Mouse (Mus musculus) C2C12 (cell line): ENCODE data around the gene Kpna6.

Source experiments
- CTCF ChIP-seq: IDR thresholded peaks from one replicate; pipeline ENCODE4 v1.5.1; 2011; ENCODE audit not compliant: control insufficient read depth, insufficient read depth, insufficient read length
- MYOG ChIP-seq: IDR thresholded peaks from one replicate; pipeline ENCODE4 v1.6.1; 2011; ENCODE audit not compliant: control insufficient read depth, insufficient read length; ENCODE audit errors: extremely low read depth

DNA sequence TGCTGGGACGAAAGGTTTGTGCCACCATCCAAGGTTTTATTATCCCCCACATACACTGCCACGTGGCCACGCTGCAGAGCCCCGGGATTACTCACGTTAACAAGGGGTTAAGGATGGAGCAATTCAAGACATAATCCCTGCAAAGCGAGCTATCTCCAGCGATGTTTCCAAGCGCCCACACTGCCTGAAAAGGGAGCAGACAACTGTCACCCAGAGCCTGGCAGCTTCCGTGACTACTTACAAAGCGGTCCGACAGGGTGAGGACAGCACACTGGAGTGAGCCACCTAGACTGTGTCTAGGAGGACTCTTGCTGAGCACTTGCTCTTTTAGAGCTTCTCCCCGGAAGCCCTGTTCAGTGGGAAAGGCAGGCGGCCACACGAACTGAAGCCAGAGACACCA, 17.8 kb downstream of the Kpna6 start:
- TF ChIP-seq MYOG (no peak), CTCF (no peak)
